Mouse (Mus musculus): ENCODE results near the gene 3110070M22Rik.
"Not testable (repeated sequence)": the region's sequence is repeated elsewhere in the genome, so short reads cannot be mapped to it uniquely, and the experiment has no call there.

Gene 3110070M22Rik

GRCm38 (mm10) chr13:119487880-119488580, at the start of gene 3110070M22Rik, which contains the start of gene Tmem267:
TSS of gene 3110070M22Rik (minus strand) at chr13:119488383.
TSS of gene Tmem267 (plus strand) at chr13:119488039.
- DNase-seq (ENCODE audit: low spot score in 2 of 2): peak; percentile 66 to 77

- DNase-seq (ENCODE audit: low spot score in 2 of 2): not testable (repeated sequence)
Measured at GRCm38 (mm10) chr13:119494938-119495337, 6.8 kb upstream of the 3110070M22Rik start.

- DNase-seq (ENCODE audit: low spot score in 2 of 2): not testable (repeated sequence)
Measured at GRCm38 (mm10) chr13:119492083-119492482, 3.9 kb upstream of the 3110070M22Rik start.

GRCm38 (mm10) chr13:119487354-119487753, 829 bp downstream of the 3110070M22Rik start:
- DNase-seq (ENCODE audit: low spot score in 2 of 2): no peak

- DNase-seq (ENCODE audit: low spot score in 2 of 2): no peak
Measured at GRCm38 (mm10) chr13:119477789-119478188, 10.4 kb downstream of the 3110070M22Rik start.

GRCm38 (mm10) chr13:119476631-119477030, 11.6 kb downstream of the 3110070M22Rik start:
- DNase-seq (ENCODE audit: low spot score in 2 of 2): no peak

- DNase-seq (ENCODE audit: low spot score in 2 of 2): peak; percentile 78 to 84
Measured at GRCm38 (mm10) chr13:119462596-119463560, 25.3 kb downstream of the 3110070M22Rik start, which contains the start of gene 4833420G17Rik. TSS of gene 4833420G17Rik (plus strand) at chr13:119462768.

- no peak for DNase-seq (ENCODE audit: low spot score in 2 of 2)
Measured at GRCm38 (mm10) chr13:119461900-119462595, 26.1 kb downstream of the 3110070M22Rik start.

GRCm38 (mm10) chr13:119456342-119456741, 31.8 kb downstream of the 3110070M22Rik start:
- no peak for DNase-seq (ENCODE audit: low spot score in 2 of 2)

GRCm38 (mm10) chr13:119455082-119455481, 33.1 kb downstream of the 3110070M22Rik start:
- no peak for DNase-seq (ENCODE audit: low spot score in 2 of 2)

GRCm38 (mm10) chr13:119453563-119453962, 34.6 kb downstream of the 3110070M22Rik start:
- no peak for DNase-seq (ENCODE audit: low spot score in 2 of 2)

GRCm38 (mm10) chr13:119442244-119442643, 45.9 kb downstream of the 3110070M22Rik start:
- no peak for DNase-seq (ENCODE audit: low spot score in 2 of 2)

Measured in natural killer cell, adult 2 months (primary cell).